Mouse (Mus musculus) cerebral cortex, adult 2 months (tissue): ENCODE measurements around the gene Samd15.

Experiments used
- WGBS: fragments of 180-500 bp; shearing (Covaris S2); methylation state at CpG from one replicate; pipeline ENCODE4 v1.1.7; 2018; 5-methylcytosine and 5-hydroxymethylcytosine counted together

The Samd15 gene

DNA sequence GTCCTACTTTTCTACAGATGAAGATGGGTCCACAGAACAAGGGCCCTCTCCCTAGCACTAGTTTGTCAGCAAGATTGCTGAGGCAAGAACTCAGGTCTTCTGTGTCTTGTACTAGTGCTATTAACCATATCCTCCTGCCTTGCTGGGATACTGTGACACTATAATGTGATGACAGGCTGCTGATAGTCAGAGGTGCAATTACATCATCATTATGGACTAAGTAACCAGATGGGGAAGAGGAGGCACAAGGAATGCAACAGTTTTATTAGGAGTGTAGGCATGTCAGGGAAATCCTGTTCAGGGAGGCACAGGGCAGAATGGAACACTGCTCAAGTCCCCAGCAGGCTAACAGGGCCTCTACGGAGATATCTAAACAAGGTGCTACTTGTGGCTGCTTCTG lies 39.1 kb downstream of the Samd15 start, which contains the start of gene Noxred1:
Gene Noxred1 (minus strand): TSS at position 101 of the 400 bp plus-strand sequence.
- WGBS = 82% methylated on average over 1 of the region's 1 CpGs

GRCm38 (mm10) chr12:87250161-87250560 lies 50.6 kb downstream of the Samd15 start:
- WGBS = 92% methylated on average over 6 of the region's 6 CpGs

DNA sequence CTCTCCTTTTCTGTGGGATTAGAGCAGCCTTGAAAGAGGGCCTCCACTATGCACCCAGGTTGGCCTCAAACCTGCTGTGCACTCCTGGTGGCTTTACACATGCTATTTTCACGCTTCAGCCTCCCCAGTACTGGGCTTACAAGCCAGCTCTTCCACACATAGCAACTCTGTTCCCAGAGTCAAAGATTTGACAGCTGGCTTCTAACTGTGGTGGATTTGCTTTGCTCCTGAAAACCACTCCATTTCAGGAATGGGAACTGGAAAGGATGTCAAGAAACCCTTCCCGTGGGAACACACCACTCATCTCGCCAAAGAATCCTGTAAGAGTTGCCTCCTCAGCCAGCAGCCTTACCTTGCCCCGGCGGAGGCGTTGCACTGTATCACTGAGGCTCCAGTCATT lies 54.4 kb downstream of the Samd15 start:
- WGBS = 86% methylated on average over 6 of the region's 6 CpGs

GRCm38 (mm10) chr12:87256629-87257028 lies 57.1 kb downstream of the Samd15 start:
- WGBS = 92% methylated on average over 5 of the region's 5 CpGs

GRCm38 (mm10) chr12:87260562-87260961 lies 61.0 kb downstream of the Samd15 start:
- 90% methylated on average over 8 of the region's 8 CpGs for WGBS
